ENCODE assay signal across 13 mouse cellular contexts in genomic region chr14:79677891-79678687, GRCm38 (mm10). TPM values are rescaled to one million over a fixed set of nuclear protein-coding genes. Genes with fewer than 3 reads are reported as not detected.
DNase-seq lines count a peak whose midpoint lies in the region; ATAC-seq and TF ChIP-seq lines count a peak whose summit lies in the region.
"Had no signal": no experiment of that assay in that cellular context is flagged by ENCODE, and none has a peak within 500 bp of the region (broad histone marks: within the 10 kb centered on the region; RNA-seq: fewer than 3 reads in every experiment).

No protein-coding gene starts in this region.

- WGBS in liver, embryonic 12.5 days (ENCODE audit: insufficient replicate concordance), result 66% methylated on average over 14 of the region's 14 CpGs

- TF ChIP-seq POLR2A in brain, embryonic 14.5 days (IDR thresholded peaks at IDR 0.05; ENCODE audit: borderline replicate concordance, extremely low read depth, insufficient read depth, insufficient read length, poor library complexity, severe bottlenecking), result no peak

- ATAC-seq in liver, embryonic 12.5 days, result no peak
- no peak for ATAC-seq in monocyte, adult 5-6 weeks (replicated peaks; ENCODE audit: insufficient number of reproducible peaks, low FRiP score, low TSS enrichment, poor library complexity, severe bottlenecking)

- H3K27me3 ChIP-seq in liver, embryonic 12.5 days (replicated peaks), result no peaks in the 10 kb centered on the region

- no peaks in the 10 kb centered on the region for H3K4me1 ChIP-seq in liver, embryonic 12.5 days

- no peak overlapping the region for H3K9ac ChIP-seq in liver, embryonic 12.5 days
- H3K9ac ChIP-seq: hindbrain, embryonic 15.5 days had no signal

- peak overlapping the region; percentile 19; the same call in 1 of the 2 replicates for H3K4me3 ChIP-seq in layer of hippocampus, adult 2 months
- no peak overlapping the region for H3K4me3 ChIP-seq in liver, embryonic 12.5 days
- H3K4me3 ChIP-seq: hindbrain, embryonic 15.5 days had no signal

- H3K27ac ChIP-seq in layer of hippocampus, adult 2 months, result peak overlapping the region; percentile 70
- no peak overlapping the region for H3K27ac ChIP-seq in liver, embryonic 12.5 days
- H3K27ac ChIP-seq: hindbrain, embryonic 15.5 days had no signal

- H3K4me2 ChIP-seq in liver, embryonic 12.5 days, result no peak overlapping the region
- H3K4me2 ChIP-seq: hindbrain, embryonic 15.5 days had no signal

- H3K36me3 ChIP-seq in liver, embryonic 12.5 days, result no peaks in the 10 kb centered on the region
- H3K36me3 ChIP-seq: G1E; hindbrain, embryonic 15.5 days had no signal

- no peak for TF ChIP-seq CTCF in layer of hippocampus, adult 2 months (conservative IDR thresholded peaks at IDR 0.05)
- TF ChIP-seq CTCF in brain, embryonic 14.5 days (IDR thresholded peaks at IDR 0.05; ENCODE audit: borderline replicate concordance, extremely low read depth, insufficient read depth, insufficient read length), result no peak

- DNase-seq in embryo, embryonic 10.5 days (ENCODE audit: low spot score), result peak; percentile 63
- no peak for DNase-seq in embryo, embryonic 9.5 days (ENCODE audit: extremely low spot score)
- DNase-seq in layer of hippocampus, adult 2 months (ENCODE audit: low spot score in 2 of 2), result no peak
- DNase-seq in layer of hippocampus, postnatal 36 days, result no peak
- DNase-seq in brain, embryonic 14.5 days (ENCODE audit: low read depth), result peak; percentile 61
- DNase-seq in forelimb bud, embryonic 11.5 days (ENCODE audit: low read depth, low spot score), result peak; percentile 65
- DNase-seq: gastrocnemius, postnatal 25 days; kidney, postnatal 10 days; thymus, postnatal 14 days had no signal

- no peaks in the 10 kb centered on the region for H3K9me3 ChIP-seq in liver, embryonic 12.5 days (replicated peaks)
- H3K9me3 ChIP-seq: G1E; hindbrain, embryonic 15.5 days had no signal

RNA-seq across cellular contexts. Expression of gene Cnmd, which starts 16.1 kb away (rescaled TPM):
- total RNA-seq in layer of hippocampus, adult 2 months (2021), result 1 to 10 TPM; 1.5 to 1.8 TPM
- 1 to 10 TPM; 1.3 to 1.5 TPM for total RNA-seq in layer of hippocampus, postnatal 36 days (2021)
- 1.7 and 2.6 TPM in 2 replicates for polyA plus RNA-seq in brain, embryonic 14.5 days (2012; rRNA removed)
- polyA plus RNA-seq in liver, embryonic 12.5 days (2016; fragmentation: Nextera tagmentation; extraction: Ambion mirVana), result not detected in 2 replicates
- total RNA-seq in monocyte, adult 5-6 weeks (2017), result not detected in 3 replicates
- polyA plus RNA-seq: G1E had no signal

Comparison
In these comparisons a context has a peak if more than half of its experiments do, and no peak if none do; other contexts are left out.
1. DNase-seq: peak in embryo, embryonic 10.5 days (single experiment), brain, embryonic 14.5 days (single experiment) and forelimb bud, embryonic 11.5 days (single experiment); none in embryo, embryonic 9.5 days (single experiment), layer of hippocampus, adult 2 months (0 of 2) and layer of hippocampus, postnatal 36 days (0 of 2).